Mouse (Mus musculus) olfactory bulb, adult 2 months (tissue): ENCODE measurements around the gene Fam117b.

Experiments
- CTCF ChIP-seq: fragments of 200-500 bp; IDR thresholded peaks from 2 replicates; pipeline ENCODE4 v1.5.1; 2012; ENCODE audit warnings: low read depth, mild to moderate bottlenecking, low read length, moderate library complexity; ENCODE audit not compliant: insufficient read depth
- POLR2A ChIP-seq: fragments of 200-500 bp; IDR thresholded peaks from 2 replicates; pipeline ENCODE4 v1.6.1; 2012; ENCODE audit warnings: mild to moderate bottlenecking, low read depth, low read length, moderate library complexity; ENCODE audit not compliant: insufficient read depth

DNA sequence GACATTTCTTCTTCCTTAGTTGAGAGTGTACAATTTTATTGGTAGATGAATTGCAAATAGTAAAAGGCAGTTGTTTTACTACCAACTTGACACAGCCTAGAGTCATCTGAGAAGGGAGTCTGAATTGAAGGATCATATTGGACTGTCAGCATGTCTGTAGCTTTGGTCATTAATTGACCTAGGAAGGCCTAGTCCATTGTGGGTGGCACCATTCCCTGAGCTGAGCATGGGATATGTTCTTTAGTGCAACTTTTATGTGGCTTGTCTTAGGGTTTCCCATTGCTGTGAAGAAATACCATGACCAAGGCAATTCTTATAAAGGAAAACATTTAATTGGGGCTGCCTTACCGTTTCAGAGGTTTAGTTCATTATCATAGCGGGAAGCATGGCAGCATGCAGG lies 20.2 kb downstream of the Fam117b start:
- TF ChIP-seq CTCF (no peak), POLR2A (no peak)
